Mouse (Mus musculus): ENCODE measurements around the gene Cd244a.

Cd244a gene

DNA sequence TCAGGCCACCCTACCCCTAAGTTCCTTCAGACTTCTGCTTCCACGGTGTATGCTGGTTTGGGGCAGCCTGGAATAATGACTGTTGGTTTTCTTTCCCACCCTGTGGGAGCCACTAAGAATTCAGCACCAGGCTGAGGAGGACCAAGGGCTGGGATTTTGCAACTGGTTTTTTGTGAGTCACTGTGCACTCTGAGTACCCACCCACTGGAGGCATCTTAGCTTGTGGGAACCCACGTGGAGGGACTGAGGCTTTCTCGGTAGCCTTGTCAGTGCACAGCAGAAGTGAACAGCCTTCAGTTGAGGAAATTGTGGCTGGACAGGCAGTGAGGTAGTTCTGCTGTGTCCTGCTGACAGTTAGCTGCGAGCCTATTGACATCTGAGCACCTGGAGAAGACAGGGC is at the start of gene Cd244a:
Cd244a (plus strand) TSS at position 296 of the 400 bp plus-strand sequence.
- DNase-seq (ENCODE audit: extremely low read depth, low read depth, low spot score) = no peak

DNA sequence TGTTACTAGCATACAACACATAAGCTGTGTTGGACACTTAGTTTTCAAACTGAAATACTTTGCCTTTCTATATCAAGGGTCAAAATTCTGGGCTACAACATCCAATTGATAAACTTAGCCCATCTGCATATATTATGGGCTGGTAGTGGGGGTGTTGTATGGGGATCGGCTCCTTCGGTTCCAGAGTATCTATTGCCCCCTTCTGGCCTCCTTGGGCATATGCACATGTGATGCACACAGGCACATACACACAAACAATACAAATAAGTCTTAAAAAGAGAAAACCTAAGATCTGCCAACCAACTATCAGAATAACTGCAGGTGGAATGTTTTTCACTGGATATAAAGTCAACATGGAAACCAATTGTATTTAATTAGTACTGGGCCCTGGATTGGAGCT is 45.8 kb upstream of the Cd244a start:
- no peak for DNase-seq (ENCODE audit: extremely low read depth, low read depth, low spot score)

- DNase-seq (ENCODE audit: extremely low read depth, low read depth, low spot score) = no peak
These were observed 45.2 kb upstream of the Cd244a start for GRCm38 (mm10) chr1:171513760-171514159.

DNA sequence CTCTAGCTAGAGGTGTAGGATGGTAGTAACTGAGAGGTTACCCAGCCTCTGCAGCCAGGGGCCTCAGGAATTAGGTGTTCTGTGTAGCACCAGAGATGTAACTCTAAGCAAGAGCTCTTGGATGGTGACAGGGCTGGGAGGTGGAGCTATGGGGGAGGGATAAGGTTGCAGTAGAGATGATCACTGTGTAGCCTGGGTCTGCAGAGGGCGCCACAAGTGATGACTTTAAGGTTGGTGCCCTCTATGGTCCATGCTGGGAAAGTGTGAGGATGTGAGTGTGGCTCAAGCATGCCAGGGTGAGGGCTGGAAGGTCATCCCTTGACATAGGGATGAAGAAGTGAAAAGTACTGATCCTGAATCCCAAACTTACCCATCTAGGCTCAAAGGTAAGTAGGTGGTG is 44.0 kb upstream of the Cd244a start:
- no peak for DNase-seq (ENCODE audit: extremely low read depth, low read depth, low spot score)

DNA sequence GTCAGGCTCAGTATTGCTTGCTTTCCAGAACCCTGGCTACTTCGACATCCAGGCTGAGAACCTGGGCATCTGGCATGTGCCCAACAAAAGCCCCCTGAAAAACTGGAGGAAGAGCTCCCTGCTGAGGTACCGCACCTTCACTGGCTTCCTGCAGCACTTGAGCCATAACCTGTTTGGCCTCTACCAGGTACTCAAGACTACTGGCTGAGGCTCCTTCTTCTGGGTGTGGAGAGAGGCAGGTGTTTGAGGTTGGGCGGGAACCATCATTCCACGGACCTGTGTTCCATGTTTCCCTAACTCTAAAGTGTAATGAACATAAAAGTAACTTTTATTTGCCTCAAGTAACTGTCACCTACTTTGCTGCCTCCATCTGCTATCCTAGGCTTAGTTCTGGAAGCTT is 43.4 kb upstream of the Cd244a start:
- no peak for DNase-seq (ENCODE audit: extremely low read depth, low read depth, low spot score)

- DNase-seq (ENCODE audit: extremely low read depth, low read depth, low spot score) = no peak
These were observed 27.6 kb upstream of the Cd244a start for GRCm38 (mm10) chr1:171531367-171531766.

DNA sequence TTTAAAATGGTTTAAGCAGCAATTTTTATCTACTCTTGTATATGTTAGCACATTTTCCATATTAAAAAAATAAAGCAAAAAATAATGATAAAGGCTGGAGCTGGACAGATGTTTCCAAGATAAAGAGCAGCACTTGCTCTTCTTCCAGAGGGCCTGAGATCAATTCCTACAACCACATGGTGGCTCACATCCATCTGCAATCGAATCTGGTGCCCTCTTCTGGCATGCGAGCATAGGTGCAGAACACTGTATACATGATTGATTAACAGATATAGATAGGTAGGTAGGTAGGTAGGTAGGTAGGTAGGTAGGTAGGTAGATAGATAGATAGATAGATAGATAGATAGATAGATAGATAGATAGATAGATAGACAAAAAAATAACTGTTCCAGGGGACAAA is 26.2 kb upstream of the Cd244a start:
- DNase-seq (ENCODE audit: extremely low read depth, low read depth, low spot score) = no peak

DNA sequence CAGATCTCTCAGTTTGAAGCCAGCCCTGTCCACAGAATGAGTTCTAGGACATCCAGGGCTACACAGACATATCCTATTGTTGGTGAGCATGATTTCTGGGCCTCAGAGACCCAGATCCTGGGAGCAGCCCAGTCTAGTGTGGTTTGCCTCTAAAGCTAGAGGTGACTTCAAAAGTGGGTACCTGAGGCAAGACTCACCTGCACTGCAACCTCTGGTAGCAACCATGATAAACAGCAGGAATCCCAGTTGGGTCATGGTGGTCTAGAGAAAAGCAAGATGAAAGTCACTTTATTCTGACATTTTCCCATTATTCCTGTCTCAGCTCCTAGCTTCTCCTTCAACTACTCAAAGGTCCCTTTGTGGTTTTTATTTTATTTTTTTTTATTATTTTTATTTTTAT is 24.4 kb upstream of the Cd244a start:
- no peak for DNase-seq (ENCODE audit: extremely low read depth, low read depth, low spot score)

DNA sequence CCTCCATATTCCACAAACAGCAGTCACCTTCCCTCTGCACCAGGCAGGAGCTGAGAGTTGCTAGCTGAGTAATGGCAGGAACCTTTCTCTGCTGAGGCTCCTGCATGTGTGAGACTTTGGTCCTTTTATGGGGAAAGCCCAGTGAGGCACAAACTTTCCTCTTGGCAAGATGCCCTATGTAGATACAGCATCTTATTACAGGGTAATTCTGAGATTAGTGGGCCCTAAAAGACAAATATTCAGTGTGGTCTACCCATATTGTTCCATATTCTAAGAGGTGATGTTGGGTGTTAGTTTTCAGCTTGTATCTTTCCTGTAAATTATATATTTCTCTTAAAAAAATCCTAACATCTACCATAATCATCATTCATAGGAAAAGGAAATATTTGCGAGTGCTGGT is 23.8 kb upstream of the Cd244a start, which contains the start of gene Itln1:
Itln1 (minus strand) TSS at position 101 of the 400 bp plus-strand sequence.
- DNase-seq (ENCODE audit: extremely low read depth, low read depth, low spot score) = no peak

DNA sequence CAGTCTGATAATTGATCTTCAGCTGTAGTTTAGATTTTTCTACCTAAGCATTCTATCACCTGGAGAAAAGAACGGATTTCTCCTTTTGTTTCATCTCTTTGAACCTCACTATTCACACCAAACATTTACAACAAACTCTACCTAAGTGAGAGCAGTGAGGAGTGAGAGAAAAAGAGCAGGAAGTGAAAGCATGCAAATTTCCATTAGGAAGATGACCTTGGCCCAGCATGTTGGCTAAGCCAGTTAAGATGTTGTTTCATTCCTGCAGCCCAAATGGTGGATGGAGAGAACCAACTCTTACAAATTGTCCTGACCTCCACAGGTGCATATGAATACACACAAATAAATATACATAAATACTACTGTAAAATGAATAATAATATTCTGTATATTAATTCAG is 18.3 kb upstream of the Cd244a start:
- DNase-seq (ENCODE audit: extremely low read depth, low read depth, low spot score) = no peak

DNA sequence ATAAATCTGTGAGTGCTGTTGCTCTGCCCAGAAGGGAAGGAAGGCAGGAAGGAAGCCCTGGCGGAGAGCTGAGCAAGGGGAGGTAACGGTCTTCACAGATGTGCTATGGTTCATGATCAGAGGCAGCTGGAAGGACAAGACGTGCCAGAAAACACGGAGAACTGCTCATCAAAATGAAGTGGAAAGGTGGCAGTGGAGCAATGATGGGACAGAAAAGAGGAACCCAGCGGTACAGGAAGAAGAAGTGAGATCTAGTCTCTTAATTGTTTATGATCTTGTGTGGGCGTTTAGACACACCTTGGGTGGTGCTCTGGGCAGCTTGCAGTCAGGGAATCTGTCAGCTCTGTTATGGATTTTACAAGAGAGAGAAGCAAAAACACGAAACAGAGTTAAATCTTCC is 7.7 kb upstream of the Cd244a start:
- no peak for DNase-seq (ENCODE audit: extremely low read depth, low read depth, low spot score)

GRCm38 (mm10) chr1:171552230-171552629 is 6.8 kb upstream of the Cd244a start:
- DNase-seq (ENCODE audit: extremely low read depth, low read depth, low spot score) = no peak

DNA sequence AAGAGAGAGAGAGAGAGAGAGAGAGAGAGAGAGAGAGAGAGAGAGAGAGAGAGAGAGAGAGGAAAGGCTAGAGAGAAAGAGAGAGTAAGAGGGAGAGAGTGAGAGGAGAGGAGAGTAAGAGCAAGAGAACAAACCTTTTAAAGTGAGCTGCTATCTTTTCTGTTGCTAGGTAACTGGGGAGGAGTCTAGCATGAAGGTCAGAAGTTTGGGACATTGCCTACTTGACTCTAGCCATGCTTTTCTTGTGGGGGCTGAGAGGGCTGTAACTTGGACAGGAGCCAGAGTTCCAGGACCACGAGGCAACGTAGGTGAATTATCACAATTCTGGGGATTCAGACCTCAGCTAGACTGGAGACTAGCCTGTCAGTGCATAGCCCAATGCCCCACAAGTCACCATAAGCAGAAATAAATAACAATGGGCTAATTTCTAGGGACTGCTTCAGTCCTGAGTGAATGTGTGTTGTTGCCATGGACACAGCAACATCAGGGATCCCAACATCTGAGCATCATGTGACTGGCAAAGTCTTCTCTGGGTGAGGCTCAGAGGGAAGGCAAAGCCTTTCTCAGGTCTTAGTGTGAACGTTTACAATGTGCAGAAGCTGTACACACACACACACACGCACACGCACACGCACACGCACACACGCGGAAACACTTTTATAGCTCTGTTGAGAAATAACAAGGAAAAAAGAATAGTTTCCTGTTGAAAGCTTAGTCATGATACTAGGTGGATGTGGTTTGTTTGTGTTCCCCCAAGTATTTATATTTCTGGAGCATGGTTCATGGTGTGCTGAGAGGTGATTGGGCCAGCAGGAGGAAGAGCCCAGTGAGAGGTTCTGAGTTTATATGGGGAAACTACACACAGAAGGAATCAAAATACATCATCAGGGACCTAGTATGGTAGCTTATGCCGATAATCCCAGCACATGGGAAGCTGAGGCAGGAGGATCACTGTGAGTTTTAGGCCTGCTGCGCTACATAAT is 5.3 kb upstream of the Cd244a start:
- no peak for DNase-seq (ENCODE audit: extremely low read depth, low read depth, low spot score)

GRCm38 (mm10) chr1:171556366-171556765 is 2.6 kb upstream of the Cd244a start:
- DNase-seq (ENCODE audit: extremely low read depth, low read depth, low spot score) = no peak

- DNase-seq (ENCODE audit: extremely low read depth, low read depth, low spot score) = no peak
These were observed 586 bp upstream of the Cd244a start for GRCm38 (mm10) chr1:171558407-171558806.

GRCm38 (mm10) chr1:171560262-171560661 is 1.3 kb downstream of the Cd244a start:
- no peak for DNase-seq (ENCODE audit: extremely low read depth, low read depth, low spot score)

- DNase-seq (ENCODE audit: extremely low read depth, low read depth, low spot score) = no peak
These were observed 2.2 kb downstream of the Cd244a start for GRCm38 (mm10) chr1:171561200-171561599.

DNA sequence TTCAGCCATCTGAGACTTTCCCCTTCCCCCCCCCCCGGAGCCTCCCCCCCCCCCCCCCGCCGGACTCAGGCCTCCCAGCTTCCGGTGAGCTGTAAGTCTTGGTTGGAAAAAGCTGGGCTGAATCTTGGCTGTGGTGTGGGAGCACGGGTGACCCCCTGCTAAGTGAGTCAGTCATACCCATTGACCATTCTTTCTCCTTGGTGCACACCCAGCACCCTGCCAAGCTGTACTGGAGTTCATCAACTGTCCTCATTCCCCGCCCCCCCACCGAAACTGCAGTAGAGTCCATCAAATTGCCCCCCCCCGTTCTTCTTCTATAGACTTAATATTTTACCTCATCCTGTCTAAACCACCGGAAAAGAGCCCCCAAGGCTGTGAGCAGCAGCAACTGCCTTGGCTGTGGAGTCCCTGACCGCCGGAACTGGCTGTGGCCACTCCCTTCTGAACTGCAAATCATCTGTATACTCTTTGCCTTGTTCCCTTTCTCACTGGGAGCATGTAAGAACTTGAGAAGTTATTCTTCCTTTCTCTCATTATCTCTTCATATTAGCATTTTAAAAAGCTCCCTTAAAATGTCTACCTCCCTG is 2.7 kb downstream of the Cd244a start:
- DNase-seq (ENCODE audit: extremely low read depth, low read depth, low spot score) = no peak

DNA sequence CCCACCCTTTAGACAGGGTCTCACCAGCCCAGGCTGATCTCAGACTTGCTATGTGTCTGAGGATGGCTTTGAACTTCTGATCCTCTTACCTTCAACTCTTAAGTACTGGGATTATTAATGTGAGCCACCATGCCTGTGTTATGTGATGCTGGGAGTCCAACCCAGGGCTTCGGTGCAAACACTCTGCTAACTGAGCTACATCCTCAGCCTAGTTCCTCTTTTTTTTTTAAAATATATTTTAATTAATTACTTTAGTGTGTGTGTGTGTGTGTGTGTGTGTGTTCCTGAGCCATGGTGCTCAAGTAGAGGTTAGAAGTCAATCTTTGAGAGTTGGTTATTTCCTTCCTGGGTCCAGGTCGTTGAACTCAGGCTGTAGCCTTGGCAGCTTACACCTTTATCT is 4.0 kb downstream of the Cd244a start:
- no peak for DNase-seq (ENCODE audit: extremely low read depth, low read depth, low spot score)

GRCm38 (mm10) chr1:171564247-171564646 is 5.3 kb downstream of the Cd244a start:
- no peak for DNase-seq (ENCODE audit: extremely low read depth, low read depth, low spot score)

- DNase-seq (ENCODE audit: extremely low read depth, low read depth, low spot score) = no peak
These were observed 6.9 kb downstream of the Cd244a start for GRCm38 (mm10) chr1:171565888-171566287.

DNA sequence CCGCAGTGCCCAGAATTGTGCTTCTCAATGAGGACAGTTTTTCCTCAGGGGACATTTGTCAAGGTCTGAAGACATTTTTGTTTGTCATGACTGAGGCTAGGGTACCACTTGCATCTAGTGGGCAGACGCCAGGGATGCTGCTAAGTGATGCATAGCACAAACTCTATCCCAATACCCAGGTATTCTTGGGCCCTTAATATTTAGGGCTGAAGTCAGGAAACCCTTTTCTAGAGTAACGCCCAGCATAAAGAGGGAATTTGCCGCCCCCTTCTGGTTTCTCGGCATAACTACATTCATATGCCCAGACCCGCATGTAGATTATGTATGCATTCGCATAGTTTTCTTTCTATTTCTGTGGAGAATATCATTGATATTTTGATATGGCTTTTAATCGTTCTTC is 7.8 kb downstream of the Cd244a start:
- no peak for DNase-seq (ENCODE audit: extremely low read depth, low read depth, low spot score)
